Comparison of ENCODE assay signal across 8 mouse cellular contexts in the genomic region with DNA sequence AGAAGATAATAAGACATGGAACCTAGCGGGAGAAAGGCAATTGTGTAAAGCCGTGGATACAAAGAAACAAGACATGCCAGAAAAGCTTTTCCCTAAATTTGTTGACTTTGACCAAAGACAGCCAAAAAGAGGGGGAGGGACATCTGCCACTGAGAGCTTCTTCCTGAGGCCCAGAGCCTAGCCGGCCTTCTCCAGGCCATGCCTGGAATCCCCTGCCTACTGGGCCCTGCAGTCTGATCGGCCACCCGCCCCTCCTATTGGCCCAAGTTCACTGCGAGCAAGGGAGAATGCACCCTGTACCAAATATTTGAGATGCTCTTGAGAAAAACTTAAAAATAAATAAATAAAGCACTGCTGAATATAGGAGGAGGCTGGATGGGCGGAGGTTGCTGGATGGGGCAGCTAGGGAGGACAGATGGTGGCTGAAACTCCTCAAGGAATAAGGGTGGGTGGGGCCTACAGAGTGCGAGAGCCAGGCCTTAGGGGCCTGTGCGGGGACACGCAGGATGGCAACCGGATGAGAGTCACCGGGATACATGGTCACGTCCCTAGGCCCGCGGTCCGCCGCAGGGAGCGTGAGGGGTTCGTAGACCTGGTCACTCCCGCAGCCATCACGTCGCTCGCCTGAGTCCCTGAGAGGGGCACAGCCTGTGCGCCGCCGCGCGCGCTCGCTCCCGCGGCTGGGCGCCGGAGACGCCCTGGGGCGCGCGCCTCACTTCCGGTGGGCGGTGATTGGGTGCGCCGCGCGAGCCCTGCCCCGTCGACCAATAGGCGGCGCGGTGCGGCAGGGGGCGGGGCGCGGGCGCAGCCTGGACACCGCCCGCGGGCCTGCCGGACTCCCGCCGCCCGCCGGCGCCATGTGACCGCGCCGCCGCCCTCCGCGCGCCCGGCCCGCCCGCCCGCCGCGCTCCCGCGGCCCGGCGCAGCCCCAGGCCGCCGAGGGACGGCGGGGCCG. TPM values are rescaled to one million over a fixed set of nuclear protein-coding genes. Genes with fewer than 3 reads are reported as not detected.
A peak's percentile ranks its signal among the peaks of the same experiment; 100 is the strongest.
DNase-seq lines count a peak whose midpoint lies in the region; ATAC-seq and TF ChIP-seq lines count a peak whose summit lies in the region.

Gene Pacs2 (plus strand): TSS at position 905 of the 955 bp plus-strand sequence.

- H3K4me2 ChIP-seq in embryonic facial prominence, embryonic 15.5 days (replicated peaks) = peak within 1 kb of the TSS; percentile 82
- peak within 1 kb of the TSS; percentile 81 for H3K4me2 ChIP-seq in kidney, embryonic 14.5 days (replicated peaks; ENCODE audit: low read depth, low read length)
- H3K4me2 ChIP-seq in myocyte (ENCODE audit: low read depth) = peak within 1 kb of the TSS; percentile 88

- peak within 1 kb of the TSS; percentile 95 for H3ac ChIP-seq in myocyte (ENCODE audit: control insufficient read depth, insufficient read length)

- peak; percentile 96; the same call in 1 of the 2 replicates for TF ChIP-seq POLR2A in bone marrow, adult 2 months (IDR thresholded peaks at IDR 0.05; ENCODE audit: borderline replicate concordance, control insufficient read depth, low read depth, low read length)
- TF ChIP-seq POLR2A in liver, adult 2 months (IDR thresholded peaks at IDR 0.05; ENCODE audit: extremely low read depth, insufficient read depth, low read length) = peak; percentile 81
- TF ChIP-seq POLR2A in myocyte (IDR thresholded peaks at IDR 0.05; ENCODE audit: insufficient read length, low read depth) = peak; percentile 97

- peak within 1 kb of the TSS; percentile 89 for H3K27ac ChIP-seq in bone marrow, adult 2 months (ENCODE audit: control insufficient read depth, insufficient read depth, low read depth, low read length, poor library complexity)
- peak within 1 kb of the TSS; percentile 93 for H3K27ac ChIP-seq in embryonic facial prominence, embryonic 15.5 days (replicated peaks)
- H3K27ac ChIP-seq in kidney, embryonic 14.5 days (ENCODE audit: low read depth, low read length) = peak within 1 kb of the TSS; percentile 87
- H3K27ac ChIP-seq in liver, adult 2 months (replicated peaks; ENCODE audit: insufficient read depth, low read depth, low read length) = peak within 1 kb of the TSS; percentile 81

- DNase-seq in A20 (ENCODE audit: low read depth, low spot score) = peak; percentile 93
- DNase-seq in heart, adult 9 months (ENCODE audit: low spot score in 2 of 2) = peak; percentile 94 to 96
- peak; percentile 51 for DNase-seq in liver, adult 2 months (ENCODE audit: extremely low read depth, low read depth, low spot score)
- DNase-seq in splenic B cell, adult 2 months (ENCODE audit: low read depth, low spot score) = peak; percentile 92

- 9% methylated on average over 85 of the region's 85 CpGs for WGBS in bone marrow, adult 2 months
- WGBS in embryonic facial prominence, embryonic 15.5 days = 2% methylated on average over 73 of the region's 85 CpGs
- WGBS in kidney, embryonic 14.5 days = 4% methylated on average over 54 of the region's 85 CpGs
- WGBS in liver, adult 2 months = 7% methylated on average over 85 of the region's 85 CpGs

- peak; percentile 92 for ATAC-seq in embryonic facial prominence, embryonic 15.5 days (ENCODE audit: insufficient number of reproducible peaks, low FRiP score, low TSS enrichment, low read depth)
- peak; percentile 96 for ATAC-seq in kidney, embryonic 14.5 days (ENCODE audit: low FRiP score, low TSS enrichment)

- no peaks in the 10 kb centered on the region for H3K9me3 ChIP-seq in embryonic facial prominence, embryonic 15.5 days (replicated peaks)
- H3K9me3 ChIP-seq in kidney, embryonic 14.5 days (ENCODE audit: control insufficient read depth, low read length) = no peaks in the 10 kb centered on the region

- peaks cover 18% of the 10 kb centered on the region; the same call in 1 of the 2 replicates for H3K79me2 ChIP-seq in liver, adult 2 months (ENCODE audit: control insufficient read depth, insufficient read depth, low read length)
- peaks cover 45% of the 10 kb centered on the region for H3K79me2 ChIP-seq in myocyte (ENCODE audit: control insufficient read depth, insufficient read depth)

- H3K4me1 ChIP-seq in bone marrow, adult 2 months (ENCODE audit: control insufficient read depth, insufficient read depth, low read length) = peaks cover 12% of the 10 kb centered on the region; the same call in 1 of the 2 replicates
- H3K4me1 ChIP-seq in embryonic facial prominence, embryonic 15.5 days = peaks cover 50% of the 10 kb centered on the region
- H3K4me1 ChIP-seq in kidney, embryonic 14.5 days (ENCODE audit: control insufficient read depth, insufficient read depth, low read length) = peaks cover 15% of the 10 kb centered on the region
- H3K4me1 ChIP-seq in liver, adult 2 months (ENCODE audit: control insufficient read depth, insufficient read depth, low read length) = peaks cover 11% of the 10 kb centered on the region

- no peak for TF ChIP-seq CTCF in bone marrow, adult 2 months (IDR thresholded peaks at IDR 0.05; ENCODE audit: control insufficient read depth, insufficient read depth, low read length)
- TF ChIP-seq CTCF in liver, adult 2 months (IDR thresholded peaks at IDR 0.05; ENCODE audit: low read depth, low read length) = no peak

- H3K4me3 ChIP-seq in bone marrow, adult 2 months (replicated peaks; ENCODE audit: control insufficient read depth, low read depth, low read length) = peak within 1 kb of the TSS; percentile 98
- peak within 1 kb of the TSS; percentile 79 for H3K4me3 ChIP-seq in embryonic facial prominence, embryonic 15.5 days (replicated peaks)
- peak within 1 kb of the TSS; percentile 94 for H3K4me3 ChIP-seq in kidney, embryonic 14.5 days (ENCODE audit: low read length)
- peak within 1 kb of the TSS; percentile 80 for H3K4me3 ChIP-seq in liver, adult 2 months (ENCODE audit: insufficient read depth, low read depth, low read length)
- peak within 1 kb of the TSS; percentile 54 for H3K4me3 ChIP-seq in myocyte

- H3K27me3 ChIP-seq in embryonic facial prominence, embryonic 15.5 days = no peaks in the 10 kb centered on the region
- H3K27me3 ChIP-seq in kidney, embryonic 14.5 days (ENCODE audit: control insufficient read depth, insufficient read depth, low read length) = no peaks in the 10 kb centered on the region
- H3K27me3 ChIP-seq in liver, adult 2 months (ENCODE audit: control insufficient read depth, insufficient read depth, low read length) = no peaks in the 10 kb centered on the region
- no peaks in the 10 kb centered on the region for H3K27me3 ChIP-seq in myocyte (ENCODE audit: control insufficient read depth, insufficient read depth, insufficient read length)
- H3K27me3 ChIP-seq in splenic B cell, adult 2 months (ENCODE audit: control insufficient read depth, insufficient read depth, low read length, poor library complexity, severe bottlenecking) = no peaks in the 10 kb centered on the region

- H3K9ac ChIP-seq in embryonic facial prominence, embryonic 15.5 days = peak within 1 kb of the TSS; percentile 68
- peak within 1 kb of the TSS; percentile 91 for H3K9ac ChIP-seq in kidney, embryonic 14.5 days (ENCODE audit: low read depth, low read length)
- H3K9ac ChIP-seq in liver, adult 2 months (ENCODE audit: low read depth, low read length) = peak within 1 kb of the TSS; percentile 92

- H3K36me3 ChIP-seq in embryonic facial prominence, embryonic 15.5 days = no peaks in the 10 kb centered on the region
- no peaks in the 10 kb centered on the region for H3K36me3 ChIP-seq in kidney, embryonic 14.5 days (ENCODE audit: control insufficient read depth, insufficient read depth, low read length)
- H3K36me3 ChIP-seq in liver, adult 2 months (ENCODE audit: control insufficient read depth, insufficient read depth, low read length) = no peaks in the 10 kb centered on the region
- H3K36me3 ChIP-seq in myocyte (ENCODE audit: control insufficient read depth, insufficient read depth) = no peaks in the 10 kb centered on the region
- H3K36me3 ChIP-seq in splenic B cell, adult 2 months (ENCODE audit: control insufficient read depth, insufficient read depth, low read length, poor library complexity, severe bottlenecking) = no peaks in the 10 kb centered on the region

TF ChIP-seq in myocyte, 11 proteins besides CTCF, POLR2A, EP300 and RAD21:
- peak; percentile 99 for TF ChIP-seq POLR2AphosphoS2 (IDR thresholded peaks at IDR 0.05; ENCODE audit: insufficient read length, low read depth)
- TF ChIP-seq MYOG (IDR thresholded peaks at IDR 0.05; ENCODE audit: control insufficient read depth in 1 of 3, insufficient read depth in 1 of 3, insufficient read length in 2 of 3, low read depth in 2 of 3) = peak in 1 of 3 experiments; percentile 14
- no peak for TF ChIP-seq REST (IDR thresholded peaks at IDR 0.05; ENCODE audit: insufficient read depth, insufficient read length)
- no peak for TF ChIP-seq USF1 (IDR thresholded peaks at IDR 0.05; ENCODE audit: low read depth)

RNA-seq across cellular contexts. Expression of gene Pacs2, which starts in this region (rescaled TPM):
- 25.9 and 33.7 TPM in 2 replicates for polyA plus RNA-seq in bone marrow, adult 2 months (2011; ENCODE audit: insufficient read depth, insufficient read length, low replicate concordance, missing spikeins)
- 17.4 and 19.9 TPM in 2 replicates for polyA plus RNA-seq in embryonic facial prominence, embryonic 15.5 days (2015; fragmentation: Nextera tagmentation; extraction: Ambion mirVana)
- 12.6 and 14.6 TPM in 2 replicates for polyA plus RNA-seq in kidney, embryonic 14.5 days (2014; fragmentation: Nextera tagmentation; extraction: Ambion mirVana)
- total RNA-seq in liver, adult 2 months (2014; rRNA removed) = 5.2 and 7.5 TPM in 2 replicates
- 11.8 and 15.3 TPM in 2 replicates for polyA plus RNA-seq in liver, adult 2 months (2012; rRNA removed)
- 89.3 TPM for polyA plus RNA-seq in myocyte (2012; fragmentation: generic; extraction: Trizol)

Comparison
In these comparisons a context has a peak if more than half of its experiments do, and no peak if none do; other contexts are left out.
1. Peak in every context shown above with its lines: DNase-seq, ATAC-seq, H3K4me3 ChIP-seq and H3K27ac ChIP-seq.